Mouse (Mus musculus): ENCODE measurements at regions not wholly inside any gene's neighbourhood (a gene's known extent, or its start where the extent isn't known, plus 50 kb on each side); places are given as distances from the start of the nearest gene placed in this dataset.

DNA sequence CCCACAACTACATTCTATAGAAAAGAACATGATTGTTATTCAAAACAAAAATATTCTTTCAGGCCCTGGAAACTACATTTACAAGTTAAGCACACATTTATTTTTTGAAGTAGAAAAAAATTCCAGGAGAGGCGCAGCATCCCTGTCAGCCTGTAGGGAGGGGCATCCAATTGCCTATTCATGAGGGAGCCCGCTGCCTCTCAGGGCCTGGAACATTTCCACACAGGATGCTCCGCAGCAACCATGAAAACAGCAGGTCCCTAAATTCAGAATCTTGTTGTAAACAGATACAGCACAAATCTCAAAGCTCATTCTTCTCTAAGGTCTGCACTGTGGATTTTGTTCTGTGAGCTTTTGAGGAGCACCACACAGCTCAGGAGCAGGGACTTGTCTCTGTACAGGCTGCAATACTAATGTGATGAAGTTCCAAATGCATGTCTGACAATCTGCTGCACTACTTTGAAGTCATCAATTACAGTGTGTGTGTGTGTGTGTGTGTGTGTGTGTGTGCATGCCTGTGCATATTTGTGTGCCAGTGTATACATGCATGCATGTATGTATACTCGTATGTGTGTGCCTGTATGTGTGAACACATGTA, 121.4 kb upstream of the Spaca1 start:
- TF ChIP-seq CTCF (IDR thresholded peaks at IDR 0.05; ENCODE audit: extremely low read depth, insufficient read depth, insufficient read length, insufficient replicate concordance) (no peak), POLR2A (IDR thresholded peaks at IDR 0.05; ENCODE audit: low read depth, low read length) (no peak)

Data from spleen, adult 2 months (tissue).